Mouse (Mus musculus) cerebral cortex, adult 2 months (tissue): Measurements from ENCODE around the gene Cep350.

Experiments
- WGBS: fragments of 180-500 bp; shearing (Covaris S2); methylation state at CpG from one replicate; pipeline ENCODE4 v1.1.7; 2018; 5-methylcytosine and 5-hydroxymethylcytosine counted together

Cep350 gene

GRCm38 (mm10) chr1:155809706-155810442 is 163.2 kb downstream of the Cep350 start:
- 75% methylated on average over 10 of the region's 10 CpGs for WGBS

GRCm38 (mm10) chr1:155808261-155808660 is 164.8 kb downstream of the Cep350 start:
- 94% methylated on average over 4 of the region's 4 CpGs for WGBS

- 83% methylated on average over 9 of the region's 9 CpGs for WGBS
Measured at GRCm38 (mm10) chr1:155805607-155806006, 167.4 kb downstream of the Cep350 start.

- 92% methylated on average over 11 of the region's 11 CpGs for WGBS
Measured at GRCm38 (mm10) chr1:155801014-155801991, 171.8 kb downstream of the Cep350 start.

GRCm38 (mm10) chr1:155798000-155798399 is 175.1 kb downstream of the Cep350 start:
- WGBS: 88% methylated on average over 4 of the region's 4 CpGs

GRCm38 (mm10) chr1:155797425-155797824 is 175.6 kb downstream of the Cep350 start:
- 65% methylated on average over 4 of the region's 4 CpGs for WGBS

GRCm38 (mm10) chr1:155796757-155797405 is 176.2 kb downstream of the Cep350 start:
- whole genome bisulfite sequencing: 82% methylated on average over 11 of the region's 11 CpGs

- WGBS: 90% methylated on average over 5 of the region's 5 CpGs
Measured at GRCm38 (mm10) chr1:155795791-155796233, 177.2 kb downstream of the Cep350 start.
